Mouse (Mus musculus): ENCODE measurements around the gene Clcn1.

Gene Clcn1

GRCm38 (mm10) chr6:42293327-42293726 lies 6.8 kb downstream of the Clcn1 start:
- in situ Hi-C loops (cut with MboI; ENCODE audit: unreplicated experiment in 2 of 2): loop anchor here (25.0 kb wide), 2 partner anchors 1369 to 1806 kb away; partner anchors contain the start of genes Tas2r108 (in 2 of the 2), Tas2r137 (in 2 of the 2) and Tpk1 (in 2 of the 2)

GRCm38 (mm10) chr6:42295549-42296094 lies 9.1 kb downstream of the Clcn1 start:
- in situ Hi-C loops (cut with MboI; ENCODE audit: unreplicated experiment in 2 of 2): loop anchor here (25.0 kb wide), 2 partner anchors 1367 to 1808 kb away; partner anchors contain the start of genes Tas2r108 (in 2 of the 2), Tas2r137 (in 2 of the 2) and Tpk1 (in 2 of the 2)

- in situ Hi-C loops (cut with MboI; ENCODE audit: unreplicated experiment in 2 of 2): loop anchor here (25.0 kb wide), 2 partner anchors 1363 to 1812 kb away; partner anchors contain the start of genes Tas2r108 (in 2 of the 2), Tas2r137 (in 2 of the 2) and Tpk1 (in 2 of the 2)
These were observed 12.9 kb downstream of the Clcn1 start for GRCm38 (mm10) chr6:42299362-42299761.

GRCm38 (mm10) chr6:42309816-42310378 lies 23.4 kb downstream of the Clcn1 start:
- in situ Hi-C loops (cut with MboI; ENCODE audit: unreplicated experiment in 2 of 2): no loop called here

- in situ Hi-C loops (cut with MboI; ENCODE audit: unreplicated experiment in 2 of 2): no loop called here
These were observed 24.1 kb downstream of the Clcn1 start for GRCm38 (mm10) chr6:42310427-42311053.

- in situ Hi-C loops (cut with MboI; ENCODE audit: unreplicated experiment in 2 of 2): no loop called here
These were observed 31.8 kb downstream of the Clcn1 start for GRCm38 (mm10) chr6:42318293-42318692.

GRCm38 (mm10) chr6:42323371-42324066 lies 37.0 kb downstream of the Clcn1 start:
- in situ Hi-C loops (cut with MboI; ENCODE audit: unreplicated experiment in 2 of 2): no loop called here

GRCm38 (mm10) chr6:42324067-42324481 lies 37.6 kb downstream of the Clcn1 start:
- in situ Hi-C loops (cut with MboI; ENCODE audit: unreplicated experiment in 2 of 2): no loop called here

GRCm38 (mm10) chr6:42324482-42325267 lies 38.2 kb downstream of the Clcn1 start, which contains the start of gene Fam131b:
Fam131b (minus strand) TSS chr6:42324643.
- in situ Hi-C loops (cut with MboI; ENCODE audit: unreplicated experiment in 2 of 2): loop anchor here (5.0 kb wide), 2 partner anchors 97 to 1207 kb away; no protein-coding TSS in a partner anchor

- in situ Hi-C loops (cut with MboI; ENCODE audit: unreplicated experiment in 2 of 2): loop anchor here (5.0 kb wide), 2 partner anchors 98 to 1208 kb away; no protein-coding TSS in a partner anchor
These were observed 38.8 kb downstream of the Clcn1 start for GRCm38 (mm10) chr6:42325268-42325609.

- in situ Hi-C loops (cut with MboI; ENCODE audit: unreplicated experiment in 2 of 2): loop anchor here (5.0 kb wide), 2 partner anchors 99 to 1209 kb away; no protein-coding TSS in a partner anchor
These were observed 40.0 kb downstream of the Clcn1 start for GRCm38 (mm10) chr6:42326509-42326908.

- in situ Hi-C loops (cut with MboI; ENCODE audit: unreplicated experiment in 2 of 2): loop anchor here (5.0 kb wide), 2 partner anchors 101 to 1211 kb away; no protein-coding TSS in a partner anchor
These were observed 42.3 kb downstream of the Clcn1 start for GRCm38 (mm10) chr6:42328757-42329156.

GRCm38 (mm10) chr6:42330216-42330615 lies 43.7 kb downstream of the Clcn1 start:
- in situ Hi-C loops (cut with MboI; ENCODE audit: unreplicated experiment in 2 of 2): no loop called here

GRCm38 (mm10) chr6:42330946-42331345 lies 44.5 kb downstream of the Clcn1 start:
- in situ Hi-C loops (cut with MboI; ENCODE audit: unreplicated experiment in 2 of 2): no loop called here

- in situ Hi-C loops (cut with MboI; ENCODE audit: unreplicated experiment in 2 of 2): no loop called here
These were observed 52.7 kb downstream of the Clcn1 start for GRCm38 (mm10) chr6:42339189-42339588.

- in situ Hi-C loops (cut with MboI; ENCODE audit: unreplicated experiment in 2 of 2): no loop called here
These were observed 53.5 kb downstream of the Clcn1 start for GRCm38 (mm10) chr6:42339981-42340380.

- in situ Hi-C loops (cut with MboI; ENCODE audit: unreplicated experiment in 2 of 2): no loop called here
These were observed 55.7 kb downstream of the Clcn1 start for GRCm38 (mm10) chr6:42342171-42342570.

- in situ Hi-C loops (cut with MboI; ENCODE audit: unreplicated experiment in 2 of 2): no loop called here
These were observed 57.1 kb downstream of the Clcn1 start for GRCm38 (mm10) chr6:42343361-42344120.

- in situ Hi-C loops (cut with MboI; ENCODE audit: unreplicated experiment in 2 of 2): no loop called here
These were observed 57.8 kb downstream of the Clcn1 start for GRCm38 (mm10) chr6:42344255-42344654.
